Mouse (Mus musculus) spleen, adult 12 weeks (tissue): ENCODE results near the gene Nck2.
"Not testable (repeated sequence)": the region's sequence is repeated elsewhere in the genome, so short reads cannot be mapped to it uniquely, and the experiment has no call there.

Experiments
- DNase-seq: peaks from one replicate; pipeline ENCODE4 v3.0.0; 2022; ENCODE audit warnings: low spot score

The Nck2 gene

DNA sequence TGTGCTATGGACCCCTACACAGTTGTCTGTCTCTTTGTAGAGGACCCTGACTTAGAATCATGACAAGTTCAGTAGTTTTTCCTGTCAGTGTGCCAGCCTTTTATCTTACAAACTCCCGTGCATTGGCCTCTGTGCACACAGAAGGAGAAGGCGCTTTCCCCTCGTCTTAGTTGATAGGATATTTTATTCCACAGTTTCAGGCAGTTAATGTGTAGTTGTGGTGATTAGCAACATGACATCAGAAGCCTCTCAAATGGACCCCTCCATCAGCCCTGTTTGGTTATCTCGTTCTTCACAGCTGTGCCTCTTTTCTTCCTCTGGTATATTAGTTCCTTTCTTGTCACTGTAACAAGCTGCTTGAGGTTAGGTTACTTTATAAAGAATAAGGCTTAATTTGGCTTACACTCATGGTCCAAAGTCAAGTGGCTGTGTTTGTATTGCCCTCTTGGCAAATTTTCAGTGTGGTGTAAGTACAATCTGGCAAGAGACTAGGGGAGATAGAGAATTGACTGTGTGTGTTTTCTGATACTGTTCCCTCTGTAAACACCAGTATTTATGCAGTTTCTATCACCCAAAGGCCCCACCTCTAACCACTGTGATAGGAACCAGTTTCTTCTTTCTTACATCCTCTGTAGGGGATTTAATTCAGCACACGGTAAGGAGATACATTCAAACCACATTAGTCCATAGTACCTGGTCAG lies 89.8 kb downstream of the Nck2 start:
- no peak for DNase-seq

DNA sequence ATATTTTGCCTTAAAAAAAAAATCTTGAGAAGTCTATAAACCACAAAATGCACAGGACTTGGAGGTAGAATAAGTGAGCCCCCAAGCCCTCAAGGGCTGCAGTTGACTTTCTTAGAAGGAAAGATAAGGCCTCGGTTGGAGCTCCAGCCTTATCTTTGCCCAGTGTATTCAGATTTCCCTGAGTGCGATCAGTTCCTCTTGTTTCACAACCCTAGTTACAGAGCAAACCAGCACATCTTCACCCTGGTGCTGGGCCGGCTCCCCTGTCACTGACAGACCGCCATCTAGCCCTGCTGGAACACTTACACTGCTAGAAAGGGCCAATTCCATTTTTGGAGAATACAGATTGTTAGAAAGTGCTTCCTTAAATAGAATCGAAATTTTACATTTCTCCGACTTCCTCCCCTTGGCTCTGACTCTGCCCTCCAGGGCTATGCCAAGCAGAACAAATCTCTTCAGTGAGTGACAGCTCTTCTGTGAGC lies 91.2 kb downstream of the Nck2 start:
- DNase-seq = no peak

DNA sequence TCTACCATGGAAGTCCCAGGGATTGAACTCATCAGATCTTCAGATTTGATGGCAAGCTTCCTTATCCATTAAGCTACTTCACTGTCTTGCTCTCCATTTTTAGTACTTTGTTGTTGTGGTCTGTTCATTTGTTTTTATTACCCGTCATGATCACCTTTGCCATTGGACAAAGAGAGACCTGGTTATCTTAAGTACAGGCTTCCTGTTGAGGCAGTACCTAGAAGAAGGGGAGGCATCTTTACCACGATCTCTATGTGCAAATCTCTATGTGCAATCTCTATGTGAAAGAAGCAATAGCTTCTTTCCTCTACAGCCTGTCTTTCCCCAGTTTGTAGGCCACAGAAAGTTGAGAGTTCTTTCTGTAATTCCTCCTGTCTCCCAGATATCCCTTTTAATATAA lies 91.9 kb downstream of the Nck2 start:
- no peak for DNase-seq

DNA sequence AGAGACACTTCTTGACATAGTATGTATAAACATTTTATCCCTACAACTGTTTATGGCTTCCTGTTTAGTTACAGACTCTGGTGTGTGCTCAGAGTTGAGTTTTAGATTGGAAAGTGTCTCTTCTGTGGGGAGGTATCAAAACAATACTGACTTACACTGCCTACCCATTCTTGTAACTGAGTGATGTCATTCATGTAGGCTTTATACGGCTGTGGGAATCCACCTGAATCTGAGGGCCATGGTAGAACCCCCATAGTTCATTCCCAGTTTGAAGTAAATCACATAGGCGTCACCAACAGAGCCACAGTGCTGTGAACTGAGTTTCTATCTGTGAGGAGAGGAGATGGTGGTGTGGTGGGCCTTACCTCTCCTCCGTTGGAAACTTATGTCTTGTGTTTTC lies 92.6 kb downstream of the Nck2 start:
- DNase-seq = no peak

DNA sequence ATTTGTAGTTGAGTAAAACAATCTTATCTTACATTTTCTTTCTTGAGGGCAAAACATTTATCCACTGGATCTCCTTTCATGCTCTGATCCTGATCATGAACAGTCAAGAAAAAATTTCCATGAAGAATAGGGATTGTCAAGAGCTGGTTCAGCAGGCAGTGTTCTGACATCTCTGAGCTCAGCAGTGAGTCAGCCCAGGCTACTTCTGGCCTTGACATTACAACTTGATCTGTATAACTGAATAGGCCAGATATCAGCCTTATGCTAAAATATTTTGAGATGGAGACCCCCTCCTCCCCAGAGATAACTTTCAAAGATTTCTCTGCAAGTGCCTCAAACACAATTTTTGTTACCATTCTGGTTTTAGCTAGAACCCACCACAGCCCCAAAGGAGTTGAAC lies 93.1 kb downstream of the Nck2 start:
- DNase-seq = no peak

DNA sequence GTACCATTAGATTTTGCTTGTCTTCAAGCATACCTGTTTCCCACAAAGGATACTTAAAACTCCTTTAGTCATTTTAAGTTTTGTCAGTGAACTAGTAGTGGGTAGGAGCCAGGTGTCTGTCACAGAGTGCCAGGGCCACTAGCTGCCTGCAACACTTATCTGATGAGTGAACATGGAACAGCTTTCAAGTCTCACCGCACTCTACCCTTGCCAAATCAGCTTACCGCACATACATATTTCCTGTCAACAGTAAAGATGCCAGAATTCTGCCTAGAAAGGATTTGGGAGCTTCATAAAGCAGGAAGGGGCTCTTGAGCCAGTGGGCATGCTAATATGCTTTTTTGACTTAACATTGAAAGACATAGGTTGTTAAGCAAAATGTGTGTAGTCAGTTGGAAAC lies 94.3 kb downstream of the Nck2 start:
- DNase-seq = no peak

DNA sequence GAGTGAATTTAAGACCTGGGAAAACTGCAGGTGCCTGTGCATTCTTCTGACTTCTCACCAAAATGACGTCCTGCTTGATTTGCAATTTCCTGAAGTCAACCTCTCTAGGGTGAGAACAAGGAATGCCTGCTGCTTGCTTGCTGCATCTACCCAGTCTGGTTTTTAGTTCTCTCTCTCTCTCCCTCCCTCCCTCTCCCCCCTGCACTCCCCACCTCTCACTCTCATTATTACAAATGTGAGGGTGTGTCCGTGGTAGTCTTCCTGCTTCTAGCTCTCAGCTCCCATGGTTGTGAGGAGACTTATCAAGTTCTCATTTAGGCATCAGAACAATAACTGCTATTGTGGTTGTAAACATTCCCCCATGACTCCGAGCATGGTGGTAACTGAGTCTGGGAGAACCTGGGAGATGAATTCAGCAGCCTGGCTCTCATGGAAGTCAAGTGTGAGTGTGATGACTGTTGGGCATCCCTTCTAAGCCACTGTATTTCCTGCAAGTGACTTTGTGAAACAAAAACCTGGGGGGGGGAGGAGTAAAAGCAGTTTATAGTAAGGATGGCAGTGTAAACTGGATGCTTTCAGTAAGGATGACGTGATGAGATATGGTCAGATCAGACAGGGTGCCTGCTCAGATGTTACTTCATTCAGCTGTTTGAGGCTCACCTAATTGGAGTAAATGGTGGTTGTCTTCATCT lies 95.5 kb downstream of the Nck2 start:
- no peak for DNase-seq

DNA sequence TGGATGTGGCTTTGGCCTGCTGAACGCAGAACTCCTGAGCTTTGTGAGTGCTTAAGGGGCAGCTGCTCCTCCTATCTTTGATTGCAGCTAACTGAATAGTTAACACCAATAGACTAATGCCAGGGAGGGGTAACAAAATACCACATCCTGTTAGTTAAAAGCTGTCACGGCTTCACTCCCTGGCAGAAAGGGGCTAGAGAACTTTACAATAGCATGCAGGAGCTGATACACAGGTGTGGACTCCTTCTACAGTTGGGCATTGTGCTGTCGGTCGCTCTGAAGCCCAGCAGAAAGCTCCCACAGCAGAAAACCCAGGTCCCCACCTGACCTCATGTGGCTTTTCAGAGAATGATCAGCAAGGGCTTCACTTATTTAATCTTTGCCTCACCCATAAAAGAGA lies 98.0 kb downstream of the Nck2 start:
- no peak for DNase-seq

DNA sequence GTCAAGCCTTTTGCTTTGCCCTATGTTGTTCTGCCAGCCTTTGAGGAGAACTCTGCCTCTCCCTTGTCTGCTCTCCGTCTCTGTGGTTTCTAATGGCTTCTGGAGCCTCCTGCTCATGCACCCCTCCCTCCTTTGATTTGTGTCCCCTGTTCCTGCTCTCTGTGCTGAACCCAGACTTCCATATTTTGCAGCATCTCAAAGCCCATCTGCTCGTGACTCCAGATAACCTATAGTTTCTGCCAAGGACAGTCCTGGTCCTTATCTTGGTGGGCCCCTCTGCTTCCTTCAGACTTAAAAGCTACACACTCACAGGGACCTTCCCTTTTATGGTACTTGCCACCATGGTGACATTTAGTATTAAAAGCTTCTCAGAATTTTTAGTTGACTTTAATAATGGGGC lies 103.3 kb downstream of the Nck2 start:
- no peak for DNase-seq

DNA sequence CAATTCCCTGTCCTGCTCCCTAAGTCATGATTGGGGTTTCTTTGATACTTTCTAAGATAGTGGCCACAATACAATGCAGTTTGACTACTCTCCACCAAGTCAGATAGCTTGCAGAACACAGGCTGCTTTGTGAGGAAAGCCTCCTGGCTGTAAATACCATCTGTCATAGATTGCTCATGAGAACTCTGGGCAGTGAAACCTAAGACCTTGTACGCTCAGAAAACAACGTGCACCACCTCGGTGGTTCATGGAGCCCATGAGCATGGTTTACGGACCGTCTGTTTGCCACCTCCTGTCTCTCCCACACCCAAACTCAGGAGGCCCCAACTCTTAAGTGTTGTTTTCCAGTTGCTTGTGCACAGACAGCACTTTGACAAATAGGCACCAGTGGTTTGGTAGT lies 104.4 kb downstream of the Nck2 start:
- DNase-seq = no peak

DNA sequence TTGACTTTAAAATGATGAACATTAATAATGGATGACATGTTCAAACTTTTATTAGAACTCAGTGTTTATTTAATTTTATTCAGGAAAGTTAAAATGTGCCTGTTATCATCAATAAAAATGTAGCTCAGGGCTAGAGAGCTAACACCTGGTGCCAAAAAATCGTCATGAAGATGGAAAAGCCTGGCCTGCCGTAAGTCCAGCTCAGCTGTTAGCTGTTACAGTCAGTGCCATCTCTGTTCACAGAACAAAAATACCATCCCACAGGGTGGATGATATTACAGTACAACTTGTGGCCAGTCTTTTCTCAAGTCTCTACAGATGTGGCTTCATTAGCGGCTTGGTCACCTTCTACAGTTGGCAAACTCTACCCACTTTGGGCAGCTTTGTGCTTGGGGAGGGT lies 106.1 kb downstream of the Nck2 start:
- DNase-seq = no peak

DNA sequence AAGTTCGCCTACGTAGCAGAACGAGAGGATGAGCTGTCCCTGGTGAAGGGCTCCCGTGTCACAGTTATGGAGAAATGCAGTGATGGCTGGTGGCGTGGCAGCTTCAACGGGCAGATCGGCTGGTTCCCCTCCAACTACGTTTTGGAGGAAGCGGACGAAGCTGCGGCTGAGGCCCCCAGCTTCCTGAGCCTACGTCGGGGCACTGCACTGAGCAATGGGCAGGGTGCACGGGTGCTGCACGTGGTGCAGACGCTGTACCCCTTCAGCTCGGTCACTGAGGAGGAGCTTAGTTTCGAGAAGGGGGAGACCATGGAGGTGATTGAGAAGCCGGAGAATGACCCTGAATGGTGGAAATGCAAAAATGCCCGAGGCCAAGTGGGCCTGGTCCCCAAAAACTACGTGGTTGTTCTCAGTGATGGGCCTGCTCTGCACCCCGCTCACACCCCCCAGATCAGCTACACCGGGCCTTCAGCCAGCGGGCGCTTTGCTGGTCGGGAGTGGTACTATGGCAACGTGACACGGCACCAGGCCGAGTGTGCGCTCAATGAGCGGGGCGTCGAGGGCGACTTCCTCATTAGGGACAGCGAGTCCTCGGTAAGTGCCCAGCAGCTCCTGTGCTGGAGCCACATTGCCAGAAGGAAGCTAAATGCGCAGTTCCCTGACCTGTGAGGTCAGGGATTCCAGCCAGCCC lies 109.8 kb downstream of the Nck2 start:
- not testable (repeated sequence) for DNase-seq

DNA sequence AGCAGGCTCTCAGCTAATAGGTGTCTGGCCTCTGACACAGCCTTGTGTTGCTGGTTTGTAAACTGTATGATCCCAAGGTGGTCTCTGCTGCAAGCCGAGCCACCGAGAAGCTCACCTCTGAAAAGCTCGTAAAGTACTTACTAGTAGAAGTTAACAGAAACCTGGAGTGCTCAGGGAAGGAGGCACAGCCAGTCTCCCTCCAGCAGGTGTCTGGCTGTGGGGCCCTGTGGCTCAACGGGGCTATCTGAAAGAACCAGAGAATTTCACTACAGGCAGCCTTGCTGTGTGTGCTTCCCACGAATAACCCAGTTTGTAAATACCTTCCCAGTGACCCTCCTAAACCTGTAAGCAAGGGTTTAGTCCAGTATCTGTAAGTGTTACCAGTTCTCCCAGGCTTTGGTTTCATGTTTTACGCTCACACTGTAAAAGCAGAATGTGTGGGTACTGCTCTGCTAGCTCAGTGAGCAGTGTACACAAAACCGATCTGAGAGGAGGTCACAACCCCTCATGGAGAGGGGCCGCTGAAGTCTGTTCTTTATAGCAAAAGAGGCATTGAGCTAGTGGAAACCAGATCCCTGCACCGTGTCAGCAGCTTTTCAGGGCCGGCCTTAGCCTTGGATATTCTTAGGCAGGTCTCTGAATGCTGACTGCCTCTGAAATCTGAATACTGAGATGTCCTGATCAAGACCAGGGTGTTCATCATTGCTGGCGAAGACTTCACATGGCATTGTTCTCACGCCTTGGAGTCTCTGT lies 111.0 kb downstream of the Nck2 start:
- no peak for DNase-seq

DNA sequence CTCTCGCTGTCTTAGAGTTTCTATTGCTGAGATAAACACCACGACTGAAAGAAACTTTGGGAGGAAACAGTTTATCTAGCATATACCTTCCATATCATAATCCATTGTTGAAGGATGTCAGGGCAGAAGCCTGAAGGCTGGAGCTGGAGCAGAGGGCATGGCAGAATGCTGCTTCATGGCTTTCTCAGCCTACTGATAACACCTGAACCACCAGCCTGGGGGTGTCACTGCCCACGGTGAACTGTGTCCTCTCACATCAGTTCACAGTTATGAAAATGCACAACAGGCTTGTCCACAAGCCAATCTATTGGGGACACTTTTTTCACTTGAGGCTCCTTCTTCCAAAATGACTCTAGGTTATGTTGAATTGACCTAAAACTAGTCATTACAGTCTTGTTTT lies 114.0 kb downstream of the Nck2 start:
- no peak for DNase-seq

DNA sequence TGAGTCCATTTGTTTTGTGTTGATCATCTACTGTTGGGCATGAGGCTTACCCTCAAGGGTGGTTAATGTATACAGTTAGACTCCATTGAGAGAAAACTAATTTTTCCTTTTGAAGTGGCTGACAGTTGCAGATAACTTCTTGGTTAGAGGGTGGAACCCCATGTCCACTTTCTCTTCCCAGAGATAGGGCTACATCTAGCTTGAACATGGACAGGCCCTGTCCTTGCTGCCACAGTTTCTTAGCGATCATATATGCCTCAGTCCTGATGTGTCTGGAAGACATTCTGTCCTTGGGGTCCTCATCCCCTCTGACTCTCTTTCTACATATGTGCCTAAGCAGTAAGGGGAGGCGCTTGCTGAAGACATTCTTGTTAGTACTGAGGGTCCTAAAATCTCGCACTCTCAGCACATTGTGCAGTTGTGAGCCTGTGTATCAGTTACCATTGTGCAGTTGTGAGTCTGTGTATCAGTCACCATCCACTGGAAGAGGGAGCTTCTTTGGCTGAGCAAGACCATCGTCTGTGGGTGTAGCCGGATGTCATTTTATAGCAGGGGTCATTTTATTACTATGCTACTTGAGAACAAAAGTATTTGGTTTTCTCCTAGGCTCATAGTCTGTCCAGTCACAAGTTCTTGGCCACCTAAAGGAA lies 114.8 kb downstream of the Nck2 start:
- DNase-seq = no peak

DNA sequence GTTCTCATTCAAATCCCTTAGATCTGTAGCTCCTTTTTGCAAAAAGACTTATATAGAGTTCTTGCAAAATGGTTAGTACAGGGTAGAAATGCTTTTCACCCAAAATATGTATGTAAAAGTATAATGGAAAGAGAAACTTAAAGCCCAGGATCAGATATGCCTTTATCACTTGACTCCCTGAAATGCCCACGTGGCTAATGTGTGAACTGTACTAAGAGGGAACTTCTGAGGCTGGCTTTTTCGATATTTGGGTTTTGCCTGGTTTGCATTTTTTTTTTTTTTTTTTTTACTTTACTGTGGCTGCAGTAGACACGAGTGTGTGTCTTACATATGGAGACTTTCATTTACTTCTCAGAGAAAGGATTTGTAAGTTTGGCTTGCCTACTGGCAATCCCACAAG lies 116.7 kb downstream of the Nck2 start:
- no peak for DNase-seq

DNA sequence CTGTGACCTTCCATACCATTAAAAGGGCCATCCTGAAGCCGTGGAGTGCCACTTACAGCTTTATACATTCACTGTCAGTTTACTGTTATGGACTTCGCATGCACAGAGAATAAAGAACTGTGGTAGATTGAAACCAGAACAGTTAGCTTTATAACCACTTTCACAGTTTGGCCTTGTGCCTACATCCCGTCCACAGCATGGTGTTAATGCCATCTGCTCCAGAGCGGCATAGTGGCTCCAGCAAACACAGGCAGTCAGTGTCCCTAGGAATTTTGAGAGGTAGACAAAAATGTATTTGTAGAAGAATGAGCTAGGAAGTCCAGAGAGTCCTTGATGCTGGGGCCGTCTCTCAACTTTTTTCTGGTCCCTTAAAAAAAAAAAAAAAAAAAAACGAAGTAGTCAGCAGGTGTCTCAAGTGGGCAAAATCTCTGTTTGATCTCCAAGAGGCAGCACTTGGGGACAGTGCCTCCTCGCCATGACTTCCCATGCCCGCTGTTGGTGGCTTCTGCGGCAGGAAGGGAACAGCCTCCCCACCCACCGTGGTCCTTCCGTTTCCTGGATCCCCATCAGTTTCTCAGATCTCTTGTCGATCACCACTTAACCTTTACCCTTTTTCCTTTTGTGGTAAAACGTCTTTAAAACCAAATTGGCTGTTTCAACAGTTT lies 117.8 kb downstream of the Nck2 start:
- DNase-seq = no peak

DNA sequence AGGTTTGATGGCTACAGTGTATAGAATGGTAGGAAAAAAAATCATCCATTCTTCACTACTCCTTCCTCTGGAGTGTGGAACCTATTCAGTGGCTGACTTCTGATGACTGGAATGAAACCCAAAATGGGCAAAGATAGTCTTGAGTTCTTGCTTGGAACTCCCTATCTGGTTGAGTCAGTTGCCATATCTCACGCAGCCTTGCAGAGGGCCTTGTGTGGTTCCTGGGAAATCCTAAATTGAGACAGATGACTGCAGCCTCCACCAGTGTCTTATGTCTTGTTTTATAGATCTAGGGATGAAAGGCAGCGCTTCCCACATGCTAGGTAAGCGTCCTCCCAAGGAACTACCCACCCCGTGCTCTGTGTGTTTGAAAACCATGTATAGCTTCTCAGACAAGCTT lies 120.9 kb downstream of the Nck2 start:
- no peak for DNase-seq

DNA sequence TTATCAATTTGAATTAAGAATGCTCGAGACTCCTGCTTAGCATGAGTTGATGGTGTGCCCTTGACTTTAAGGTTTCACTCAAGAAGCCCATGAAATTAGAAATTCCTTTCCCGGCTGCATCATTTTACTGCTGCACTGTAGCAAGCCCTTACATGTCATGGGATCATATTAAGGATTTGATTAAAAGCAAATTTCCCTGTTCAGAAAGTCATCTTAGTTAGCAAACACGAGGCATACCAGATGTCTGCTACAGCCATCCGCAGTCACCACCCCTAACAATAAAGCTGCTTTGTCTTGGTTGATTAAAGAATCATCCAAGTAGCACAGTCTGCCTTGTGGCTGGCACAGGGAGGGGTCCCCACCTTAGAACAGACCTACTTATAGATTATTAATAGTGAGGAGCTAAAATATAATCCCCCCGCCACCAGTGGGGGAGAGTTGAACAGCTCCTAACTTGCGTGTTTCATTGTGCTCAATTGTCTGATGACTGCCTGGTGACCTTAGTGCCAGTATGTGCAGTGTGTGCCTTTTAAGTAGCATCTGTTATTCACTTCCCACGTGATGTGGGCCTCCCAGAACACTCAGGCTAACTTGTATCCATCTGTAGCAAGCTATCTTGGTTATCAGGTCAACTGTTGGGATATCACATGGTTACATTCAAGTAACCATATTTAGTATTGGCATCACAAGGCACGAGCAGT lies 122.4 kb downstream of the Nck2 start:
- DNase-seq = no peak

DNA sequence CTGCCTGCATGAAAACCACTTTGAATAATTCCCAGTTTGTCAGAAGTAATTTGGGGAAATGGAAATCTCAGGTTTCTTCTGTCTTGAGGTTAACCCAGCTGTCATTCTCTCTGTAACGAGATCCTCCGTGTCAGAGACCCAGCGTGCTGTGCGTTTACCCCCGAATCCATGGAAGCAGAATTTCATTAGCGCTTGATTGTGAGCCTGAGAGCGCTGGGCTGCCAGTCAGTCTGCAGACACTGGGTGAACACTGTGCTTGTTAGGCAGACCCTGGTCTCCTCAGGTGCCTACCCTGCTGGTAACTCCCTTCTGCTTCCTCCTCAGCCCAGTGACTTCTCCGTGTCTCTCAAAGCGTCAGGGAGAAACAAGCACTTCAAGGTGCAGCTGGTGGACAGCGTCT lies 124.4 kb downstream of the Nck2 start:
- DNase-seq = no peak

DNA sequence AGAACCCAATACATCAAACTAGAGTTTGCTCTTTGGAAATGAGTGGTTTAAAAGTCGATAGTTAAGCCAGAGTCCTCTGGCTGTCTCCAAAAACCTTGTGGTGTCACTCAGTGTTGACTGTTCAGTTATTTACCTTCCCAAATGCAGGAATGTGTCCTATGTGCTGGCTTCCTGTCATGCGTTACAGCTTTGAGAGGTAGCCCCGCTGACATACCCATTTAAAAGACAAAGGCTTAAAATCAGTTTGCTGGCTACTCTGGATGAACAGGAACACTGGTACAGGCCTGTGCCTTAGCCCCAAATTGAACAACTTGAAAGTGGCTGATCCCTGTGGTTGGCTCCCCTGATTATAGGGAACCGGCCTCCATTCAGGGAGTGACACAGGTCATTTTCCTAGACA lies 126.7 kb downstream of the Nck2 start:
- DNase-seq = no peak
